Mouse (Mus musculus) kidney, adult 2 months (tissue): Measurements from ENCODE around the gene Ppfia2.

Experiments used
- CTCF ChIP-seq: fragments of 200-500 bp; conservative IDR thresholded peaks from 2 replicates; pipeline ENCODE4 v1.5.1; 2011; ENCODE audit warnings: low read depth, mild to moderate bottlenecking, control low read depth, low read length, moderate library complexity, mixed read lengths; ENCODE audit not compliant: insufficient read depth, insufficient read length
- POLR2A ChIP-seq: fragments of 200-500 bp; IDR thresholded peaks from one replicate; pipeline ENCODE4 v1.6.1; 2011; ENCODE audit warnings: low read depth, low read length, control low read depth

DNA sequence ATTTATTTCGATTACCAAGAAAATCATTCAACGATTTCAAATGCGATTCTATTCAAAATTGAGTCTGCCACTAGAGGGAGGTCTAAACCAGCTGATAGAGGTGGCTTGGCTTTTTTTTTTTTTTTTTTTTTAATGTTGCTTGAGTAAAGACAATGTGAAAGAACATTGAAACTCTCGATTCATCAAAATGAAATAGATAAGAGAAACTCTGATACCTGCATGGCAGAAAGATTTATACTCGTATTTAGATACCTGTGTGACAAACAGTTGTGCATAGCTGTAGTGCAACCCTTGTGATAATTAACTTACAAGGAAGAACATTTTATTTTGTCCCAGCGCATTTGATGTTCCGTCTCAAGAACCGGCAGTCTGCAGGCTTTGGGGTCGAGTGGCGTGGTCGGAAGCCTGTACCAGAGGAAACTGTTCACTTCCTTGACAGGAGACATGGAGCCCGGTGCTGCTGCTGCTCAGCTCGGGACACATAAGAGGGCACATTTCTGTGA is 462.5 kb downstream of the Ppfia2 start:
- TF ChIP-seq POLR2A (no peak), CTCF (no peak)
